Mouse (Mus musculus): ENCODE results near the gene Dyx1c1. TPM values are rescaled to one million over a fixed set of nuclear protein-coding genes. Genes with fewer than 3 reads are reported as not detected.

The Dyx1c1 gene
- polyA plus RNA-seq, 1 experiment from 2014 or later: 0.51 TPM

- no peak overlapping the region for H3K4me2 ChIP-seq (replicated peaks; ENCODE audit: low read depth)
- H3K4me3 ChIP-seq (ENCODE audit: low read depth, low read length): no peak overlapping the region
- no peaks in the 10 kb centered on the region for H3K9me3 ChIP-seq (ENCODE audit: control insufficient read depth, low read length)
- ATAC-seq (ENCODE audit: low FRiP score, low TSS enrichment): no peak
- no peak for DNase-seq (ENCODE audit: low spot score)
- H3K27me3 ChIP-seq (ENCODE audit: control insufficient read depth, insufficient read depth, low read length): no peaks in the 10 kb centered on the region
- TF ChIP-seq EP300 (optimal IDR thresholded peaks at IDR 0.05) (no peak), CTCF (IDR thresholded peaks at IDR 0.05; ENCODE audit: low read depth) (no peak)
- H3K4me1 ChIP-seq (replicated peaks; ENCODE audit: control insufficient read depth, insufficient read depth): no peaks in the 10 kb centered on the region
- WGBS: 89% methylated on average over 5 of the region's 5 CpGs
- no peaks in the 10 kb centered on the region for H3K36me3 ChIP-seq (ENCODE audit: control insufficient read depth, insufficient read depth, low read length)
- H3K9ac ChIP-seq (ENCODE audit: low read length): no peak overlapping the region
- H3K27ac ChIP-seq (replicated peaks): no peak overlapping the region
These were observed 34.0 kb downstream of the Dyx1c1 start for GRCm38 (mm10) chr9:72992576-72992975.

- Histone ChIP-seq H3K27ac (replicated peaks) (no peak overlapping the region), H3K4me3 (ENCODE audit: low read depth, low read length) (no peak overlapping the region), H3K4me2 (replicated peaks; ENCODE audit: low read depth) (no peak overlapping the region), H3K9me3 (ENCODE audit: control insufficient read depth, low read length) (no peaks in the 10 kb centered on the region), H3K4me1 (replicated peaks; ENCODE audit: control insufficient read depth, insufficient read depth) (no peaks in the 10 kb centered on the region), H3K9ac (ENCODE audit: low read length) (no peak overlapping the region), H3K27me3 (ENCODE audit: control insufficient read depth, insufficient read depth, low read length) (no peaks in the 10 kb centered on the region), H3K36me3 (ENCODE audit: control insufficient read depth, insufficient read depth, low read length) (no peaks in the 10 kb centered on the region)
- ATAC-seq (ENCODE audit: low FRiP score, low TSS enrichment) (no peak), DNase-seq (ENCODE audit: low spot score) (no peak)
- no peak for TF ChIP-seq EP300 (optimal IDR thresholded peaks at IDR 0.05)
- TF ChIP-seq CTCF (IDR thresholded peaks at IDR 0.05; ENCODE audit: low read depth): no peak
These were observed 37.6 kb downstream of the Dyx1c1 start for GRCm38 (mm10) chr9:72996167-72996566.

- H3K4me3 ChIP-seq (ENCODE audit: low read depth, low read length): no peak overlapping the region
- H3K9me3 ChIP-seq (ENCODE audit: control insufficient read depth, low read length): no peaks in the 10 kb centered on the region
- H3K27ac ChIP-seq (replicated peaks): no peak overlapping the region
- no peaks in the 10 kb centered on the region for H3K4me1 ChIP-seq (replicated peaks; ENCODE audit: control insufficient read depth, insufficient read depth)
- DNase-seq (ENCODE audit: low spot score) (no peak), ATAC-seq (ENCODE audit: low FRiP score, low TSS enrichment) (no peak)
- H3K9ac ChIP-seq (ENCODE audit: low read length): no peak overlapping the region
- no peaks in the 10 kb centered on the region for H3K27me3 ChIP-seq (ENCODE audit: control insufficient read depth, insufficient read depth, low read length)
- no peak overlapping the region for H3K4me2 ChIP-seq (replicated peaks; ENCODE audit: low read depth)
- H3K36me3 ChIP-seq (ENCODE audit: control insufficient read depth, insufficient read depth, low read length): no peaks in the 10 kb centered on the region
- 72% methylated on average over 7 of the region's 7 CpGs for WGBS
- TF ChIP-seq EP300 (optimal IDR thresholded peaks at IDR 0.05) (no peak), CTCF (IDR thresholded peaks at IDR 0.05; ENCODE audit: low read depth) (no peak)
These were observed 38.2 kb downstream of the Dyx1c1 start for GRCm38 (mm10) chr9:72996806-72997205.

- H3K4me2 ChIP-seq (replicated peaks; ENCODE audit: low read depth): no peak overlapping the region
- no peaks in the 10 kb centered on the region for H3K9me3 ChIP-seq (ENCODE audit: control insufficient read depth, low read length)
- H3K4me1 ChIP-seq (replicated peaks; ENCODE audit: control insufficient read depth, insufficient read depth): no peaks in the 10 kb centered on the region
- no peak for DNase-seq (ENCODE audit: low spot score)
- no peaks in the 10 kb centered on the region for H3K27me3 ChIP-seq (ENCODE audit: control insufficient read depth, insufficient read depth, low read length)
- H3K9ac ChIP-seq (ENCODE audit: low read length): no peak overlapping the region
- no peak overlapping the region for H3K4me3 ChIP-seq (ENCODE audit: low read depth, low read length)
- no peak for ATAC-seq (ENCODE audit: low FRiP score, low TSS enrichment)
- TF ChIP-seq CTCF (IDR thresholded peaks at IDR 0.05; ENCODE audit: low read depth) (peak; percentile 47), EP300 (optimal IDR thresholded peaks at IDR 0.05) (no peak)
- H3K36me3 ChIP-seq (ENCODE audit: control insufficient read depth, insufficient read depth, low read length): no peaks in the 10 kb centered on the region
- WGBS: 60% methylated on average over 2 of the region's 2 CpGs
- no peak overlapping the region for H3K27ac ChIP-seq (replicated peaks)
These were observed 41.9 kb downstream of the Dyx1c1 start for GRCm38 (mm10) chr9:73000487-73000886.

- no peaks in the 10 kb centered on the region for H3K36me3 ChIP-seq (ENCODE audit: control insufficient read depth, insufficient read depth, low read length)
- DNase-seq (ENCODE audit: low spot score) (no peak), ATAC-seq (ENCODE audit: low FRiP score, low TSS enrichment) (no peak)
- no peak overlapping the region for H3K4me3 ChIP-seq (ENCODE audit: low read depth, low read length)
- no peaks in the 10 kb centered on the region for H3K9me3 ChIP-seq (ENCODE audit: control insufficient read depth, low read length)
- H3K27me3 ChIP-seq (ENCODE audit: control insufficient read depth, insufficient read depth, low read length): no peaks in the 10 kb centered on the region
- no peak overlapping the region for H3K27ac ChIP-seq (replicated peaks)
- H3K4me2 ChIP-seq (replicated peaks; ENCODE audit: low read depth): no peak overlapping the region
- H3K9ac ChIP-seq (ENCODE audit: low read length): no peak overlapping the region
- WGBS: 88% methylated on average over 13 of the region's 13 CpGs
- no peaks in the 10 kb centered on the region for H3K4me1 ChIP-seq (replicated peaks; ENCODE audit: control insufficient read depth, insufficient read depth)
- TF ChIP-seq CTCF (IDR thresholded peaks at IDR 0.05; ENCODE audit: low read depth) (no peak), EP300 (optimal IDR thresholded peaks at IDR 0.05) (no peak)
These were observed 42.9 kb downstream of the Dyx1c1 start for GRCm38 (mm10) chr9:73001314-73002011.

GRCm38 (mm10) chr9:73002177-73002576 is 43.6 kb downstream of the Dyx1c1 start:
- no peak for ATAC-seq (ENCODE audit: low FRiP score, low TSS enrichment)
- 68% methylated on average over 3 of the region's 3 CpGs for WGBS
- no peaks in the 10 kb centered on the region for H3K27me3 ChIP-seq (ENCODE audit: control insufficient read depth, insufficient read depth, low read length)

More at GRCm38 (mm10) chr9:73002177-73002576, 43.6 kb downstream of the Dyx1c1 start:
- H3K9me3 ChIP-seq (ENCODE audit: control insufficient read depth, low read length): no peaks in the 10 kb centered on the region
- H3K27ac ChIP-seq (replicated peaks): no peak overlapping the region
- no peak overlapping the region for H3K4me3 ChIP-seq (ENCODE audit: low read depth, low read length)
- no peaks in the 10 kb centered on the region for H3K36me3 ChIP-seq (ENCODE audit: control insufficient read depth, insufficient read depth, low read length)
- H3K4me2 ChIP-seq (replicated peaks; ENCODE audit: low read depth): no peak overlapping the region
- no peak for DNase-seq (ENCODE audit: low spot score)
- no peak for TF ChIP-seq CTCF (IDR thresholded peaks at IDR 0.05; ENCODE audit: low read depth)
- H3K4me1 ChIP-seq (replicated peaks; ENCODE audit: control insufficient read depth, insufficient read depth): no peaks in the 10 kb centered on the region
- H3K9ac ChIP-seq (ENCODE audit: low read length): no peak overlapping the region
